Mouse (Mus musculus) liver, postnatal 0 days (tissue): ENCODE measurements around the gene Taf10. TPM values are rescaled to one million over a fixed set of nuclear protein-coding genes. Genes with fewer than 3 reads are reported as not detected.

Source experiments
- ATAC-seq: fragments of 200-750 bp; cut with Nextera tagmentation; 2 replicates; pipeline ENCODE4 v1.8.0; 2017; ENCODE audit warnings: mild to moderate bottlenecking, moderate library complexity
- DNase-seq: peaks from one replicate; pipeline ENCODE4 v3.0.0-alpha.2; 2016
- H3K27ac ChIP-seq: fragments of 300-500 bp; sonication (generic); 2 replicates; pipeline ENCODE4 v1.5.1; 2014; ENCODE audit warnings: antibody characterized with exemption, moderate library complexity, mild to moderate bottlenecking, low read depth
- H3K27me3 ChIP-seq: fragments of 300-500 bp; sonication (generic); 2 replicates; pipeline ENCODE4 v1.6.1; 2014; ENCODE audit warnings: low read length, control low read depth, mixed read lengths; ENCODE audit not compliant: insufficient read depth
- H3K36me3 ChIP-seq: fragments of 300-500 bp; sonication (generic); replicated peaks from 2 replicates; pipeline ENCODE4 v1.6.1; 2014; ENCODE audit warnings: mild to moderate bottlenecking, control low read depth, low read length, moderate library complexity, mixed read lengths; ENCODE audit not compliant: insufficient read depth
- H3K4me1 ChIP-seq: fragments of 300-500 bp; sonication (generic); 2 replicates; pipeline ENCODE4 v1.6.1; 2014; ENCODE audit warnings: antibody characterized with exemption, mild to moderate bottlenecking, control low read depth; ENCODE audit not compliant: insufficient read depth
- H3K4me2 ChIP-seq: fragments of 300-500 bp; sonication (generic); 2 replicates; pipeline ENCODE4 v1.6.1; 2014; ENCODE audit warnings: low read depth, mild to moderate bottlenecking, low read length, moderate library complexity, mixed read lengths
- H3K4me3 ChIP-seq: fragments of 300-500 bp; sonication (generic); 2 replicates; pipeline ENCODE4 v1.5.1; 2014; ENCODE audit warnings: low read depth, low read length
- H3K9ac ChIP-seq: fragments of 300-500 bp; sonication (generic); replicated peaks from 2 replicates; pipeline ENCODE4 v1.6.1; 2014; ENCODE audit warnings: mild to moderate bottlenecking, moderate library complexity
- H3K9me3 ChIP-seq: fragments of 300-500 bp; sonication (generic); 2 replicates; pipeline ENCODE4 v1.6.1; 2016; ENCODE audit warnings: mild to moderate bottlenecking, control low read depth, low read length, mixed read lengths
- CTCF ChIP-seq: sonication (generic); IDR thresholded peaks from 2 replicates; pipeline ENCODE4 v1.5.1; 2016; ENCODE audit warnings: antibody characterized with exemption, low read depth
- EP300 ChIP-seq: IDR thresholded peaks from 2 replicates; pipeline ENCODE4 v1.6.1; 2016; ENCODE audit warnings: antibody characterized with exemption, low read depth, mild to moderate bottlenecking
- WGBS: fragments of 180-500 bp; shearing (Covaris S2); extraction: QIAGEN DNeasy Blood & Tissue Kit; methylation state at CpG from one replicate; pipeline ENCODE4 v1.1.7; 2014; ENCODE audit not compliant: insufficient replicate concordance; 5-methylcytosine and 5-hydroxymethylcytosine counted together
- polyA plus RNA-seq: library from polyadenylated mRNA; unstranded; fragments of >200 nt; fragmentation: Nextera tagmentation; extraction: Ambion mirVana; gene quantifications from 2 replicates; pipeline ENCODE4 v1.2.1, GENCODE M21; 2015

Taf10 gene
- polyA plus RNA-seq, 1 experiment from 2014 or later, result 104 TPM

- DNase-seq (no peak), ATAC-seq (no peak)
- no peak overlapping the region for H3K4me3 ChIP-seq
- peaks cover 26% of the 10 kb centered on the region for H3K4me1 ChIP-seq
- H3K27me3 ChIP-seq, result no peaks in the 10 kb centered on the region
- H3K9ac ChIP-seq, result no peak overlapping the region
- no peaks in the 10 kb centered on the region for H3K36me3 ChIP-seq
- H3K27ac ChIP-seq, result no peak overlapping the region
- H3K9me3 ChIP-seq, result no peaks in the 10 kb centered on the region
- H3K4me2 ChIP-seq, result no peak overlapping the region
- WGBS, result 53% methylated on average over 8 of the region's 8 CpGs
- TF ChIP-seq EP300 (no peak), CTCF (no peak)
Observed at GRCm38 (mm10) chr7:105774661-105775060, 30.5 kb upstream of the Taf10 start.

GRCm38 (mm10) chr7:105773041-105773440, 28.9 kb upstream of the Taf10 start:
- Histone ChIP-seq H3K27ac (no peak overlapping the region), H3K9ac (no peak overlapping the region), H3K4me2 (no peak overlapping the region), H3K27me3 (no peaks in the 10 kb centered on the region), H3K4me1 (peaks cover 16% of the 10 kb centered on the region), H3K36me3 (no peaks in the 10 kb centered on the region), H3K9me3 (no peaks in the 10 kb centered on the region), H3K4me3 (no peak overlapping the region)
- 71% methylated on average over 5 of the region's 5 CpGs for WGBS
- TF ChIP-seq EP300, result no peak
- TF ChIP-seq CTCF, result no peak
- ATAC-seq (no peak), DNase-seq (no peak)

GRCm38 (mm10) chr7:105772331-105772730, 28.2 kb upstream of the Taf10 start:
- Histone ChIP-seq H3K4me1 (peaks cover 11% of the 10 kb centered on the region), H3K36me3 (no peaks in the 10 kb centered on the region), H3K4me2 (no peak overlapping the region), H3K27me3 (no peaks in the 10 kb centered on the region), H3K9me3 (no peaks in the 10 kb centered on the region), H3K9ac (no peak overlapping the region), H3K4me3 (no peak overlapping the region), H3K27ac (no peak overlapping the region)
- TF ChIP-seq EP300, result no peak
- TF ChIP-seq CTCF, result no peak
- 85% methylated on average over 15 of the region's 15 CpGs for WGBS
- DNase-seq (no peak), ATAC-seq (no peak)

GRCm38 (mm10) chr7:105769959-105770358, 25.8 kb upstream of the Taf10 start:
- ATAC-seq (peak; percentile 22; the same call in 1 of the 2 replicates), DNase-seq (no peak)
- no peak overlapping the region for H3K27ac ChIP-seq
- no peaks in the 10 kb centered on the region for H3K9me3 ChIP-seq
- no peak overlapping the region for H3K4me2 ChIP-seq
- H3K4me3 ChIP-seq, result no peak overlapping the region
- no peaks in the 10 kb centered on the region for H3K36me3 ChIP-seq
- H3K9ac ChIP-seq, result no peak overlapping the region
- no peak for TF ChIP-seq EP300
- no peak for TF ChIP-seq CTCF
- WGBS, result 63% methylated on average over 3 of the region's 3 CpGs
- H3K4me1 ChIP-seq, result peaks cover 11% of the 10 kb centered on the region
- H3K27me3 ChIP-seq, result no peaks in the 10 kb centered on the region

- no peak for DNase-seq
- Histone ChIP-seq H3K27ac (peak overlapping the region; percentile 26; the same call in 1 of the 2 replicates), H3K4me3 (no peak overlapping the region), H3K4me2 (no peak overlapping the region), H3K4me1 (peaks cover 11% of the 10 kb centered on the region), H3K36me3 (no peaks in the 10 kb centered on the region), H3K9ac (no peak overlapping the region), H3K27me3 (peaks cover under 1% of the 10 kb centered on the region; the same call in 1 of the 2 replicates), H3K9me3 (no peaks in the 10 kb centered on the region)
- TF ChIP-seq CTCF, result no peak
- TF ChIP-seq EP300, result no peak
- 33% methylated on average over 6 of the region's 6 CpGs for WGBS
- ATAC-seq, result peak; percentile 28; the same call in 1 of the 2 replicates
Observed at GRCm38 (mm10) chr7:105767729-105768165, 23.6 kb upstream of the Taf10 start.

GRCm38 (mm10) chr7:105764331-105764730, 20.2 kb upstream of the Taf10 start:
- H3K4me2 ChIP-seq, result no peak overlapping the region
- TF ChIP-seq CTCF (no peak), EP300 (no peak)
- no peaks in the 10 kb centered on the region for H3K9me3 ChIP-seq
- ATAC-seq (no peak), DNase-seq (no peak)
- peaks cover 11% of the 10 kb centered on the region for H3K27me3 ChIP-seq
- H3K27ac ChIP-seq, result no peak overlapping the region
- 76% methylated on average over 11 of the region's 11 CpGs for WGBS
- no peaks in the 10 kb centered on the region for H3K36me3 ChIP-seq
- H3K9ac ChIP-seq, result no peak overlapping the region
- H3K4me1 ChIP-seq, result peaks cover 2% of the 10 kb centered on the region; the same call in 1 of the 2 replicates
- no peak overlapping the region for H3K4me3 ChIP-seq
